Comparison of ENCODE assay signal across 10 mouse cellular contexts in genomic region chr11:95088857-95089779, GRCm38 (mm10). TPM values are rescaled to one million over a fixed set of nuclear protein-coding genes. Genes with fewer than 3 reads are reported as not detected.
DNase-seq lines count a peak whose midpoint lies in the region; ATAC-seq and TF ChIP-seq lines count a peak whose summit lies in the region.
"Had no signal": no experiment of that assay in that cellular context is flagged by ENCODE, and none has a peak within 500 bp of the region (broad histone marks: within the 10 kb centered on the region; RNA-seq: fewer than 3 reads in every experiment).

No protein-coding gene starts in this region.

- intact Hi-C loops in heart, postnatal 36 days (cut with DNase I): no loop called here

- no peak overlapping the region for H3K9ac ChIP-seq in lung, postnatal 0 days (replicated peaks; ENCODE audit: low read depth)
- H3K9ac ChIP-seq: embryonic facial prominence, embryonic 15.5 days had no signal

- no peaks in the 10 kb centered on the region for H3K9me3 ChIP-seq in lung, postnatal 0 days (ENCODE audit: low read length)
- H3K9me3 ChIP-seq: embryonic facial prominence, embryonic 15.5 days had no signal

- no peaks in the 10 kb centered on the region for H3K36me3 ChIP-seq in lung, postnatal 0 days (ENCODE audit: insufficient read depth, low read length)
- H3K36me3 ChIP-seq: embryonic facial prominence, embryonic 15.5 days had no signal

- H3K27me3 ChIP-seq in lung, postnatal 0 days (replicated peaks; ENCODE audit: insufficient read depth, low read length): no peaks in the 10 kb centered on the region
- H3K27me3 ChIP-seq in cerebellum, adult 2 months (ENCODE audit: control insufficient read depth, insufficient read depth, low read length): no peaks in the 10 kb centered on the region
- H3K27me3 ChIP-seq: embryonic facial prominence, embryonic 15.5 days had no signal

- H3K4me2 ChIP-seq in lung, postnatal 0 days (replicated peaks; ENCODE audit: low read depth, low read length): no peak overlapping the region
- H3K4me2 ChIP-seq: embryonic facial prominence, embryonic 15.5 days had no signal

- TF ChIP-seq POLR2A in cerebellum, adult 2 months (IDR thresholded peaks at IDR 0.05; ENCODE audit: borderline replicate concordance, insufficient read depth, low read length): no peak

- peak; percentile 89 for TF ChIP-seq EP300 in lung, postnatal 0 days (IDR thresholded peaks at IDR 0.05)

- ATAC-seq in common myeloid progenitor, adult 5-6 weeks (replicated peaks; ENCODE audit: low read depth, poor library complexity, severe bottlenecking): peak; percentile 42; the same call in 1 of the 2 replicates
- peak; percentile 89 for ATAC-seq in lung, postnatal 0 days

- peak; percentile 77 to 84 for DNase-seq in adrenal gland, adult (ENCODE audit: inconsistent age in 2 of 2, low spot score in 1 of 2)
- DNase-seq in adrenal gland, postnatal 4 days (ENCODE audit: low spot score in 2 of 2): no peak
- peak; percentile 58 to 63 for DNase-seq in heart, postnatal 36 days
- DNase-seq in lung, postnatal 0 days (ENCODE audit: low spot score): peak; percentile 67
- no peak for DNase-seq in cerebellum, adult 2 months
- no peak for DNase-seq in cerebellum, adult 11-12 months
- no peak for DNase-seq in embryo, embryonic 9.5 days (ENCODE audit: extremely low spot score)

- no peak overlapping the region for H3K4me3 ChIP-seq in lung, postnatal 0 days (ENCODE audit: low read depth, low read length)
- no peak overlapping the region for H3K4me3 ChIP-seq in cerebellum, adult 2 months (replicated peaks; ENCODE audit: insufficient read depth, low read depth, low read length)
- H3K4me3 ChIP-seq: embryonic facial prominence, embryonic 15.5 days had no signal

- WGBS in lung, postnatal 0 days: 41% methylated on average over 16 of the region's 16 CpGs
- 46% methylated on average over 16 of the region's 16 CpGs for WGBS in cerebellum, adult 2 months

- no peak for TF ChIP-seq CTCF in lung, postnatal 0 days (IDR thresholded peaks at IDR 0.05)
- no peak for TF ChIP-seq CTCF in cerebellum, adult 2 months (IDR thresholded peaks at IDR 0.05; ENCODE audit: borderline replicate concordance, insufficient read depth, low read depth, low read length)

- peak overlapping the region; percentile 67 for H3K27ac ChIP-seq in lung, postnatal 0 days (ENCODE audit: low read length)
- no peak overlapping the region for H3K27ac ChIP-seq in cerebellum, adult 2 months (ENCODE audit: insufficient read depth, low read length)
- H3K27ac ChIP-seq: embryonic facial prominence, embryonic 15.5 days had no signal

- peaks cover 16% of the 10 kb centered on the region for H3K4me1 ChIP-seq in lung, postnatal 0 days (ENCODE audit: insufficient read depth, low read depth, low read length)
- H3K4me1 ChIP-seq in cerebellum, adult 2 months (ENCODE audit: control insufficient read depth, insufficient read depth, low read length): peaks cover 9% of the 10 kb centered on the region

RNA-seq across cellular contexts. Expression of gene Itga3, which starts 12.5 kb away (rescaled TPM):
- 10 to 100 TPM; 28.9 to 37.0 TPM for total RNA-seq in adrenal gland, postnatal 4 days (2021)
- total RNA-seq in common myeloid progenitor, adult 5-6 weeks (2017): 0.05 TPM in 1 of 2 replicates, not detected in the other
- total RNA-seq in heart, postnatal 36 days (2021): 10 to 100 TPM; 11.2 to 11.4 TPM
- polyA plus RNA-seq in lung, postnatal 0 days (2015; fragmentation: Nextera tagmentation; extraction: Ambion mirVana): 44.3 and 63.1 TPM in 2 replicates
- 49.4 and 55.5 TPM in 2 replicates for polyA plus RNA-seq in cerebellum, adult 2 months (2012; rRNA removed)

RNA-seq across cellular contexts. Expression of gene Dlx3, which starts 30.8 kb away (rescaled TPM):
- total RNA-seq in adrenal gland, postnatal 4 days (2021): under 1 TPM in 1 of 2 experiments, not detected in 1; 0.17 TPM
- total RNA-seq in common myeloid progenitor, adult 5-6 weeks (2017): not detected in 2 replicates
- total RNA-seq in heart, postnatal 36 days (2021): not detected
- polyA plus RNA-seq in lung, postnatal 0 days (2015; fragmentation: Nextera tagmentation; extraction: Ambion mirVana): 0.05 TPM in 1 of 2 replicates, not detected in the other
- 0.38 TPM in 2 replicates for polyA plus RNA-seq in cerebellum, adult 2 months (2012; rRNA removed)
- polyA plus RNA-seq: liver, embryonic 16.5 days had no signal

RNA-seq across cellular contexts. Expression of gene Pdk2, which starts 48.0 kb away (rescaled TPM):
- total RNA-seq in adrenal gland, postnatal 4 days (2021): 10 to 100 TPM; 59.8 to 69.3 TPM
- 1.7 and 3.7 TPM in 2 replicates for total RNA-seq in common myeloid progenitor, adult 5-6 weeks (2017)
- 100 to 1,000 TPM; 439 to 481 TPM for total RNA-seq in heart, postnatal 36 days (2021)
- polyA plus RNA-seq in lung, postnatal 0 days (2015; fragmentation: Nextera tagmentation; extraction: Ambion mirVana): 39.3 and 51.1 TPM in 2 replicates
- polyA plus RNA-seq in cerebellum, adult 2 months (2012; rRNA removed): 219 and 247 TPM in 2 replicates

RNA-seq across cellular contexts. Expression of gene Dlx4, which starts 56.9 kb away (rescaled TPM):
- total RNA-seq in adrenal gland, postnatal 4 days (2021): under 1 TPM; 0.31 to 0.53 TPM
- not detected in 2 replicates for total RNA-seq in common myeloid progenitor, adult 5-6 weeks (2017)
- total RNA-seq in heart, postnatal 36 days (2021): not detected
- polyA plus RNA-seq in lung, postnatal 0 days (2015; fragmentation: Nextera tagmentation; extraction: Ambion mirVana): 0.55 and 0.79 TPM in 2 replicates
- polyA plus RNA-seq in cerebellum, adult 2 months (2012; rRNA removed): 0.70 and 1.4 TPM in 2 replicates

Comparison
In these comparisons a context has a peak if more than half of its experiments do, and no peak if none do; other contexts are left out.
1. DNase-seq: peak in adrenal gland, adult (2 of 2), heart, postnatal 36 days (2 of 2) and lung, postnatal 0 days (single experiment); none in adrenal gland, postnatal 4 days (0 of 2), cerebellum, adult 2 months (0 of 2), cerebellum, adult 11-12 months (single experiment) and embryo, embryonic 9.5 days (single experiment).
2. RNA of gene Itga3, which starts 12.5 kb away (total RNA-seq): 28.9 to 37.0 TPM in adrenal gland, postnatal 4 days and 11.2 to 11.4 TPM in heart, postnatal 36 days; 0.05 TPM in common myeloid progenitor, adult 5-6 weeks; every median in the first group is over 10 times any median in the second.
3. RNA of gene Pdk2, which starts 48.0 kb away (total RNA-seq): 439 to 481 TPM in heart, postnatal 36 days and 59.8 to 69.3 TPM in adrenal gland, postnatal 4 days; 1.7 to 3.7 TPM in common myeloid progenitor, adult 5-6 weeks; every median in the first group is over 10 times any median in the second.